ENCODE assay signal across 8 mouse cellular contexts in genomic region chr5:137029643-137030415, GRCm38 (mm10). TPM values are rescaled to one million over a fixed set of nuclear protein-coding genes. Genes with fewer than 3 reads are reported as not detected.
DNase-seq lines count a peak whose midpoint lies in the region; ATAC-seq lines count a peak whose summit lies in the region.

No protein-coding gene starts in this region.

- peak overlapping the region; percentile 58 for H3K4me3 ChIP-seq in hindbrain, embryonic 15.5 days

- H3K4me2 ChIP-seq in hindbrain, embryonic 15.5 days, result peak overlapping the region; percentile 99

- peak overlapping the region; percentile 53 for H3K9ac ChIP-seq in hindbrain, embryonic 15.5 days

- peak; percentile 80 for ATAC-seq in hindbrain, embryonic 15.5 days (ENCODE audit: low FRiP score, low read depth)

- peak overlapping the region; percentile 69 for H3K27ac ChIP-seq in hindbrain, embryonic 15.5 days (replicated peaks)

- WGBS in hindbrain, embryonic 15.5 days, result under 1% methylated on average over 49 of the region's 52 CpGs

- DNase-seq in WW6 (ENCODE audit: low read depth, low spot score), result peak; percentile 88
- peak; percentile 93 for DNase-seq in cerebellum, postnatal 36 days
- peak; percentile 96 for DNase-seq in frontal cortex, postnatal 36 days (ENCODE audit: low spot score in 2 of 2)
- peak; percentile 92 to 94 for DNase-seq in layer of hippocampus, postnatal 36 days
- peak; percentile 94 for DNase-seq in lung, postnatal 25 days (ENCODE audit: low spot score)
- DNase-seq in retina, adult 2 months (ENCODE audit: low read depth, low spot score), result peak; percentile 68
- DNase-seq in thymus, postnatal 25 days, result peak; percentile 91

- H3K9me3 ChIP-seq in hindbrain, embryonic 15.5 days, result no peaks in the 10 kb centered on the region

- H3K36me3 ChIP-seq in hindbrain, embryonic 15.5 days, result no peaks in the 10 kb centered on the region

- H3K4me1 ChIP-seq in hindbrain, embryonic 15.5 days (replicated peaks), result peaks cover 46% of the 10 kb centered on the region

- peaks cover 42% of the 10 kb centered on the region for H3K27me3 ChIP-seq in hindbrain, embryonic 15.5 days

RNA-seq across cellular contexts. Expression of gene Vgf, which starts 3.6 kb away (rescaled TPM):
- polyA plus RNA-seq in hindbrain, embryonic 15.5 days (2015; fragmentation: Nextera tagmentation; extraction: Ambion mirVana), result 15.2 and 15.4 TPM in 2 replicates
- 100 to 1,000 TPM; 185 to 237 TPM for total RNA-seq in layer of hippocampus, postnatal 36 days (2021)

RNA-seq across cellular contexts. Expression of gene Ap1s1, which starts 16.1 kb away (rescaled TPM):
- polyA plus RNA-seq in hindbrain, embryonic 15.5 days (2015; fragmentation: Nextera tagmentation; extraction: Ambion mirVana), result 237 and 239 TPM in 2 replicates
- 100 to 1,000 TPM; 286 to 323 TPM for total RNA-seq in layer of hippocampus, postnatal 36 days (2021)

RNA-seq across cellular contexts. Expression of gene Znhit1, which starts 42.0 kb away (rescaled TPM):
- polyA plus RNA-seq in hindbrain, embryonic 15.5 days (2015; fragmentation: Nextera tagmentation; extraction: Ambion mirVana), result 134 and 145 TPM in 2 replicates
- total RNA-seq in layer of hippocampus, postnatal 36 days (2021), result 10 to 100 TPM; 82.4 to 85.2 TPM

RNA-seq across cellular contexts. Expression of gene Serpine1, which starts 42.2 kb away (rescaled TPM):
- polyA plus RNA-seq in hindbrain, embryonic 15.5 days (2015; fragmentation: Nextera tagmentation; extraction: Ambion mirVana), result 0.17 and 0.29 TPM in 2 replicates
- under 1 TPM; 0.37 to 0.56 TPM for total RNA-seq in layer of hippocampus, postnatal 36 days (2021)

RNA-seq across cellular contexts. Expression of gene Plod3, which starts 43.0 kb away (rescaled TPM):
- 37.7 and 39.1 TPM in 2 replicates for polyA plus RNA-seq in hindbrain, embryonic 15.5 days (2015; fragmentation: Nextera tagmentation; extraction: Ambion mirVana)
- 10 to 100 TPM; 39.2 to 41.0 TPM for total RNA-seq in layer of hippocampus, postnatal 36 days (2021)

Comparison
In these comparisons a context has a peak if more than half of its experiments do, and no peak if none do; other contexts are left out.
1. Peak in every context shown above with its lines: DNase-seq, ATAC-seq, H3K4me3 ChIP-seq and H3K27ac ChIP-seq.